Mouse (Mus musculus): ENCODE results near the gene Mettl21a.

- TF ChIP-seq CTCF (IDR thresholded peaks at IDR 0.05; ENCODE audit: low read depth), result no peak
- no peak for TF ChIP-seq EP300 (IDR thresholded peaks at IDR 0.05; ENCODE audit: low read depth)
Measured at GRCm38 (mm10) chr1:64603381-64603780, 13.7 kb downstream of the Mettl21a start.
